Mouse (Mus musculus): ENCODE measurements at regions not wholly inside any gene's neighbourhood (a gene's known extent, or its start where the extent isn't known, plus 50 kb on each side); places are given as distances from the start of the nearest gene placed in this dataset.
"Not testable (repeated sequence)": the region's sequence is repeated elsewhere in the genome, so short reads cannot be mapped to it uniquely, and the experiment has no call there.

DNA sequence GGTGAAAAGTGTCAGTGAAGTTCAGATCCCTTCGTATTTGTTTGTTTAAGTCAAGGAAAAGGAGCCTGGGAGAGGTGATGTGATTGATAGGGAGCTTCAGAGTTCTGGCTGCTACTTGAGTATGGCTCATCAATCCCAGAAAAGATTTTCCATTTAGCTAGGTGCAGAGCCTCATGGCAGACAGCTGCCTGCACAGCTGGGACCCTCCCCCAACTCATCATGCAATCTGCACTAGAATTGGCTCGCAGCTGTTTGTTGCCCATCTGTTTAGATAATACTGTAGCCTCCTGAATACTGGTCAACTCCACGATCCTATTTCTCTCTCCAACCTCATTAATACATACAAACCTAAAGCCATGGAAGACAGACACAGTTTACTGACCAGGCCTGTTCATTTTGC is 354.4 kb downstream of the Edem1 start:
- WGBS, result 36% methylated on average over 3 of the region's 3 CpGs
- Histone ChIP-seq H3K4me3 (no peak overlapping the region), H3K9ac (no peak overlapping the region), H3K36me3 (no peaks in the 10 kb centered on the region), H3K27me3 (no peaks in the 10 kb centered on the region), H3K4me2 (no peak overlapping the region), H3K27ac (no peak overlapping the region), H3K4me1 (replicated peaks) (no peaks in the 10 kb centered on the region), H3K9me3 (no peaks in the 10 kb centered on the region)
- peak; percentile 73 for ATAC-seq (ENCODE audit: low FRiP score)

- H3K9ac ChIP-seq; H3K27ac ChIP-seq; H3K4me2 ChIP-seq; H3K36me3 ChIP-seq; H3K4me1 ChIP-seq (replicated peaks); H3K4me3 ChIP-seq; ATAC-seq (ENCODE audit: low FRiP score); H3K9me3 ChIP-seq; H3K27me3 ChIP-seq: not testable (repeated sequence)
- WGBS, result 85% methylated on average over 2 of the region's 2 CpGs
These were observed 364.6 kb downstream of the Edem1 start for GRCm38 (mm10) chr6:109193061-109193460.

- H3K4me3 ChIP-seq, result no peak overlapping the region
- H3K36me3 ChIP-seq, result no peaks in the 10 kb centered on the region
- ATAC-seq (ENCODE audit: low FRiP score), result no peak
- 94% methylated on average over 3 of the region's 3 CpGs for WGBS
- H3K27ac ChIP-seq, result no peak overlapping the region
- no peaks in the 10 kb centered on the region for H3K9me3 ChIP-seq
- H3K9ac ChIP-seq, result no peak overlapping the region
- H3K27me3 ChIP-seq, result no peaks in the 10 kb centered on the region
- H3K4me1 ChIP-seq (replicated peaks), result no peaks in the 10 kb centered on the region
- no peak overlapping the region for H3K4me2 ChIP-seq
These were observed 365.2 kb downstream of the Edem1 start for GRCm38 (mm10) chr6:109193603-109194002.

DNA sequence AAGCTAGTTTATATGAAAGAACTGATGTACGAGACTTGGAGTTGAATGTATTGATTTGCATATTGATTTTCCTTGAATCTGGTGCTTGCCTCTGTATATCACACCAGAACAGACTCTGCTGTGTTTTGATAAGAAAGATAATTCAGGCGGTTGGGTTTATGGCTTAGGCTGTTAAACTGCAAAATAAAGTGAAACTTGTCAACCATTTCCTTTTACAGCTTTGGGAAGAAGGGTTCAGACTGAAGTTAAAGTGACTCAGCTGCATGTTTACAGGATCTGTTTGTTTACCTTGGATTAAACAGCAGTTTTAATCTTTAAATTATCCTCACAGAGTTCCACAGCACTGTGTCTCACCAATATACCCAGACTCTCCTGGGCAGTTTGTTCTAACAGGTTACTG is 381.3 kb downstream of the Edem1 start:
- no peak for ATAC-seq (ENCODE audit: low FRiP score)
- H3K4me3 ChIP-seq, result no peak overlapping the region
- no peak overlapping the region for H3K9ac ChIP-seq
- H3K27me3 ChIP-seq, result no peaks in the 10 kb centered on the region
- H3K36me3 ChIP-seq, result no peaks in the 10 kb centered on the region
- no peaks in the 10 kb centered on the region for H3K4me1 ChIP-seq (replicated peaks)
- H3K27ac ChIP-seq, result no peak overlapping the region
- no peak overlapping the region for H3K4me2 ChIP-seq
- H3K9me3 ChIP-seq, result no peaks in the 10 kb centered on the region
- 83% methylated on average over 2 of the region's 2 CpGs for WGBS

DNA sequence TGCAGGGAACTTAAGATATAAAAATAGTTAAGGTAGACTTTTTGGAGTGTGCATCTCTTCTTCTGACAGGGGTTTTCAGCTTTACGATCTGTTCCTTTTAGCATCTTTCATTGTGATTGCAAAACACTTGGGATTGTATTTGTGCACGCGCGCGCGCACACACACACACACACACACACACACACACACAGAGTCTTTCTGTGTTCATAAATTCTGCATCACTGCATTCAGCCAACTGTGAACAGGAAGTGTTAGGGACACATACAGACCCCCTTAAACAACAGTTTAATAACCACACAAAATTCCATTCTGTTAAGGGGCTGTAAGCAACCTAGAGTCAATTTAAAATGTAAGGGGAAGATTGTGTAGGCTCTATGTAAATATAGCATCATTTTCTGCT is 401.9 kb downstream of the Edem1 start:
- no peak for ATAC-seq (ENCODE audit: low FRiP score)
- H3K4me2 ChIP-seq, result no peak overlapping the region
- 90% methylated on average over 6 of the region's 6 CpGs for WGBS

DNA sequence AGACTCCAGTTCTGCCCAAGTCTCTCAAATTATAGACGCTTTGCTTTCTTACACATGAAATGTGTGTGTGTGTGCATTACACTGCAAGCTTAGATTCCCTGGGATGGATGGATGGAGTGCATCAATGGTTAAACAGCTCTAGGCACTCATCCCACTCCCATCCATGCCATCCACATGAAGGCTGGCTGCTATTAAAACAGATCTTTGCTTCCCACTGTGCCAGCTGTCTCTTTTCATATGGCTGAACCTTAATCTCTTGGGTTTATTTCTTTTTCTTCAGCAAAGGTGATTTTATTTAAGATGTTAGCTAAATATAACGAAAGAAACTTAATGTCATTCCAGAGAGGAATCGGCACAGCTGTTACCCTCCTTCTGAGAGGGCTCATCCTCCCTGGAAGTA is 405.0 kb downstream of the Edem1 start:
- no peaks in the 10 kb centered on the region for H3K36me3 ChIP-seq
- no peak overlapping the region for H3K9ac ChIP-seq
- 79% methylated on average over 3 of the region's 3 CpGs for WGBS
- H3K27ac ChIP-seq, result no peak overlapping the region
- H3K4me1 ChIP-seq (replicated peaks), result no peaks in the 10 kb centered on the region
- no peaks in the 10 kb centered on the region for H3K9me3 ChIP-seq
- no peak for ATAC-seq (ENCODE audit: low FRiP score)
- no peaks in the 10 kb centered on the region for H3K27me3 ChIP-seq
- H3K4me2 ChIP-seq, result no peak overlapping the region
- H3K4me3 ChIP-seq, result no peak overlapping the region

More for the DNA sequence above, 401.9 kb downstream of the Edem1 start:
- H3K4me1 ChIP-seq (replicated peaks), result no peaks in the 10 kb centered on the region
- H3K9ac ChIP-seq, result no peak overlapping the region
- H3K36me3 ChIP-seq, result no peaks in the 10 kb centered on the region
- H3K27ac ChIP-seq, result no peak overlapping the region
- H3K27me3 ChIP-seq, result no peaks in the 10 kb centered on the region
- no peaks in the 10 kb centered on the region for H3K9me3 ChIP-seq
- no peak overlapping the region for H3K4me3 ChIP-seq

GRCm38 (mm10) chr6:109245666-109246065 is 417.2 kb downstream of the Edem1 start:
- 73% methylated on average over 2 of the region's 2 CpGs for WGBS
- H3K4me3 ChIP-seq, result no peak overlapping the region
- no peaks in the 10 kb centered on the region for H3K4me1 ChIP-seq (replicated peaks)
- H3K27me3 ChIP-seq, result no peaks in the 10 kb centered on the region
- H3K4me2 ChIP-seq, result no peak overlapping the region
- H3K27ac ChIP-seq, result no peak overlapping the region
- H3K9me3 ChIP-seq, result no peaks in the 10 kb centered on the region
- H3K9ac ChIP-seq, result no peak overlapping the region
- ATAC-seq (ENCODE audit: low FRiP score), result no peak
- no peaks in the 10 kb centered on the region for H3K36me3 ChIP-seq

- H3K27me3 ChIP-seq; ATAC-seq (ENCODE audit: low FRiP score); H3K27ac ChIP-seq; H3K4me2 ChIP-seq; H3K9me3 ChIP-seq; H3K36me3 ChIP-seq; H3K4me3 ChIP-seq; H3K4me1 ChIP-seq (replicated peaks); H3K9ac ChIP-seq: not testable (repeated sequence)
- 29% methylated on average over 2 of the region's 2 CpGs for WGBS
These were observed 418.1 kb downstream of the Edem1 start for GRCm38 (mm10) chr6:109246510-109246909.

Measured in hindbrain, embryonic 13.5 days (tissue).